Mouse (Mus musculus) macrophage (primary cell): ENCODE data around the gene AI854703. TPM values are rescaled to one million over a fixed set of nuclear protein-coding genes. Genes with fewer than 3 reads are reported as not detected.

Source experiments
- H3K27ac ChIP-seq: fragments of 350-480 bp; formaldehyde crosslinking; 2 replicates; pipeline ENCODE4 v1.9.0; 2021
- H3K36me3 ChIP-seq: fragments of 350-480 bp; formaldehyde crosslinking; 2 replicates; pipeline ENCODE4 v1.9.0; 2021; ENCODE audit errors: inconsistent target
- H3K4me3 ChIP-seq: fragments of 350-480 bp; formaldehyde crosslinking; 2 replicates; pipeline ENCODE4 v1.9.0; 2021; ENCODE audit errors: inconsistent target
- H3K79me2 ChIP-seq: fragments of 350-480 bp; formaldehyde crosslinking; 2 replicates; pipeline ENCODE4 v1.9.0; 2021; ENCODE audit errors: inconsistent target
- WGBS: methylation state at CpG from one replicate; pipeline ENCODE4 v1.1.7; 2026; ENCODE audit warnings: inconsistent platforms; ENCODE audit not compliant: missing documents; 5-methylcytosine and 5-hydroxymethylcytosine counted together
- polyA plus RNA-seq: library from polyadenylated mRNA; stranded (reverse); fragments of 250-400 nt; gene quantifications from 3 replicates; pipeline ENCODE4 v1.2.4, GENCODE M21; 2018; ENCODE audit warnings: inconsistent platforms

Gene AI854703
- polyA plus RNA-seq, 1 experiment from 2014 or later, result 0.04 TPM

- H3K27ac ChIP-seq, result no peak overlapping the region
- no peak overlapping the region for H3K4me3 ChIP-seq
- no peaks in the 10 kb centered on the region for H3K36me3 ChIP-seq
- no peaks in the 10 kb centered on the region for H3K79me2 ChIP-seq
- WGBS, result 8% methylated on average over 54 of the region's 54 CpGs
Observed at GRCm38 (mm10) chr6:48628808-48629660, 2.5 kb downstream of the AI854703 start.

GRCm38 (mm10) chr6:48629661-48630034 is 3.1 kb downstream of the AI854703 start:
- Histone ChIP-seq H3K36me3 (no peaks in the 10 kb centered on the region), H3K79me2 (no peaks in the 10 kb centered on the region), H3K4me3 (no peak overlapping the region), H3K27ac (no peak overlapping the region)
- WGBS, result 19% methylated on average over 13 of the region's 13 CpGs

GRCm38 (mm10) chr6:48630831-48631230 is 4.3 kb downstream of the AI854703 start:
- no peaks in the 10 kb centered on the region for H3K36me3 ChIP-seq
- no peak overlapping the region for H3K27ac ChIP-seq
- no peak overlapping the region for H3K4me3 ChIP-seq
- no peaks in the 10 kb centered on the region for H3K79me2 ChIP-seq
- 93% methylated on average over 8 of the region's 8 CpGs for WGBS

- WGBS, result 92% methylated on average over 2 of the region's 2 CpGs
- H3K79me2 ChIP-seq, result no peaks in the 10 kb centered on the region
- no peak overlapping the region for H3K4me3 ChIP-seq
- H3K36me3 ChIP-seq, result no peaks in the 10 kb centered on the region
- H3K27ac ChIP-seq, result no peak overlapping the region
Observed at GRCm38 (mm10) chr6:48635105-48635504, 8.5 kb downstream of the AI854703 start.

GRCm38 (mm10) chr6:48636515-48636914 is 10.0 kb downstream of the AI854703 start:
- Histone ChIP-seq H3K79me2 (no peaks in the 10 kb centered on the region), H3K27ac (no peak overlapping the region), H3K36me3 (no peaks in the 10 kb centered on the region), H3K4me3 (no peak overlapping the region)
- 92% methylated on average over 6 of the region's 6 CpGs for WGBS

- no peak overlapping the region for H3K4me3 ChIP-seq
- no peaks in the 10 kb centered on the region for H3K36me3 ChIP-seq
- WGBS, result 75% methylated on average over 6 of the region's 6 CpGs
- H3K79me2 ChIP-seq, result no peaks in the 10 kb centered on the region
- H3K27ac ChIP-seq, result no peak overlapping the region
Observed at GRCm38 (mm10) chr6:48637811-48638500, 11.4 kb downstream of the AI854703 start.

- Histone ChIP-seq H3K79me2 (no peaks in the 10 kb centered on the region), H3K36me3 (no peaks in the 10 kb centered on the region), H3K4me3 (no peak overlapping the region), H3K27ac (no peak overlapping the region)
- WGBS, result 89% methylated on average over 2 of the region's 2 CpGs
Observed at GRCm38 (mm10) chr6:48638553-48638952, 12.0 kb downstream of the AI854703 start.

- H3K36me3 ChIP-seq, result no peaks in the 10 kb centered on the region
- H3K4me3 ChIP-seq, result no peak overlapping the region
- H3K79me2 ChIP-seq, result no peaks in the 10 kb centered on the region
- H3K27ac ChIP-seq, result no peak overlapping the region
- WGBS, result 84% methylated on average over 6 of the region's 6 CpGs
Observed at GRCm38 (mm10) chr6:48641391-48641790, 14.8 kb downstream of the AI854703 start.

GRCm38 (mm10) chr6:48642764-48643292 is 16.3 kb downstream of the AI854703 start:
- Histone ChIP-seq H3K27ac (no peak overlapping the region), H3K36me3 (no peaks in the 10 kb centered on the region), H3K4me3 (no peak overlapping the region), H3K79me2 (no peaks in the 10 kb centered on the region)
- WGBS, result 11% methylated on average over 4 of the region's 4 CpGs

- H3K4me3 ChIP-seq, result no peak overlapping the region
- H3K27ac ChIP-seq, result no peak overlapping the region
- 6% methylated on average over 12 of the region's 12 CpGs for WGBS
- H3K36me3 ChIP-seq, result no peaks in the 10 kb centered on the region
- no peaks in the 10 kb centered on the region for H3K79me2 ChIP-seq
Observed at GRCm38 (mm10) chr6:48645660-48646308, 19.2 kb downstream of the AI854703 start.

GRCm38 (mm10) chr6:48646309-48646690 is 19.7 kb downstream of the AI854703 start:
- Histone ChIP-seq H3K79me2 (no peaks in the 10 kb centered on the region), H3K27ac (no peak overlapping the region), H3K36me3 (no peaks in the 10 kb centered on the region), H3K4me3 (no peak overlapping the region)
- 91% methylated on average over 4 of the region's 4 CpGs for WGBS

- Histone ChIP-seq H3K36me3 (no peaks in the 10 kb centered on the region), H3K4me3 (no peak within 1 kb of the TSS), H3K79me2 (no peaks in the 10 kb centered on the region), H3K27ac (no peak within 1 kb of the TSS)
- 14% methylated on average over 3 of the region's 3 CpGs for WGBS
Observed at GRCm38 (mm10) chr6:48646995-48647394, 20.4 kb downstream of the AI854703 start, which contains the start of gene Gimap8. Gene Gimap8 (plus strand): TSS chr6:48647234.

GRCm38 (mm10) chr6:48647611-48648010 is 21.0 kb downstream of the AI854703 start:
- no peaks in the 10 kb centered on the region for H3K36me3 ChIP-seq
- 56% methylated on average over 2 of the region's 2 CpGs for WGBS
- no peak overlapping the region for H3K4me3 ChIP-seq
- H3K27ac ChIP-seq, result no peak overlapping the region
- H3K79me2 ChIP-seq, result no peaks in the 10 kb centered on the region

GRCm38 (mm10) chr6:48648779-48649178 is 22.2 kb downstream of the AI854703 start:
- Histone ChIP-seq H3K27ac (no peak overlapping the region), H3K36me3 (no peaks in the 10 kb centered on the region), H3K79me2 (no peaks in the 10 kb centered on the region), H3K4me3 (no peak overlapping the region)
- 94% methylated on average over 3 of the region's 4 CpGs for WGBS

GRCm38 (mm10) chr6:48650041-48650440 is 23.5 kb downstream of the AI854703 start:
- Histone ChIP-seq H3K27ac (no peak overlapping the region), H3K79me2 (no peaks in the 10 kb centered on the region), H3K4me3 (no peak overlapping the region), H3K36me3 (no peaks in the 10 kb centered on the region)
- 91% methylated on average over 7 of the region's 9 CpGs for WGBS
